Mouse (Mus musculus): ENCODE measurements around the gene Mtmr10.

- TF ChIP-seq HCFC1 (IDR thresholded peaks at IDR 0.05; ENCODE audit: borderline replicate concordance, insufficient read depth, low read length) (no peak), MAFK (IDR thresholded peaks at IDR 0.05; ENCODE audit: insufficient read depth, low read depth, low read length) (no peak), ZC3H11A (IDR thresholded peaks at IDR 0.05; ENCODE audit: borderline replicate concordance, low read depth, low read length) (no peak), CHD2 (IDR thresholded peaks at IDR 0.05; ENCODE audit: low read depth, low read length) (no peak)
Measured at GRCm38 (mm10) chr7:64312811-64313210, 25.4 kb downstream of the Mtmr10 start.

Measured in ES-E14 (cell line).